Mouse (Mus musculus): ENCODE data around the gene Cachd1. TPM values are rescaled to one million over a fixed set of nuclear protein-coding genes. Genes with fewer than 3 reads are reported as not detected.

The Cachd1 gene
- polyA plus RNA-seq, 1 experiment from 2014 or later = 32.6 TPM

DNA sequence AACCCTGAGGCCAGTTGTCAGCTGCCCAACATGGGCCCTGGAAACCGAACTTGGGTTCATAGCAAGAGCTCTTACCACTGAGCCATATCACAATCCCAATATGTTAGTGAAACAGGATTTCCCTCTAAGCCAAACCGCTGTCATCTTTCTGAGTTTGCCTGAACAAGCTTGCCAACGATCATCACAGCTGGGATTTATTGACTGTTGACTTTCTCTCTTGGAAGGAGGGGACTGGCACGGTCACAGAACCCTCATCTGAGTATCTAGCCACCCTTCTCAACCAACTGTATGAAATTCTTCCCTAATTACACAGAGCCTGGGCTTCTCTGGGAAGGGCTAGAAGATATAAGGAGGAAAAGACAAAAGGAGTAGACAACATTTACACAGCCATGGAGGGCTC is 270.1 kb downstream of the Cachd1 start:
- no peak overlapping the region for H3K4me2 ChIP-seq (replicated peaks)
- no peak overlapping the region for H3K4me3 ChIP-seq
- no peak overlapping the region for H3K27ac ChIP-seq
- no peaks in the 10 kb centered on the region for H3K27me3 ChIP-seq
- H3K4me1 ChIP-seq = peaks cover 8% of the 10 kb centered on the region; the same call in 1 of the 2 replicates
- 65% methylated on average over 4 of the region's 4 CpGs for WGBS
- no peaks in the 10 kb centered on the region for H3K9me3 ChIP-seq
- no peak overlapping the region for H3K9ac ChIP-seq
- H3K36me3 ChIP-seq = no peaks in the 10 kb centered on the region
- no peak for ATAC-seq (ENCODE audit: low FRiP score, low read depth)

DNA sequence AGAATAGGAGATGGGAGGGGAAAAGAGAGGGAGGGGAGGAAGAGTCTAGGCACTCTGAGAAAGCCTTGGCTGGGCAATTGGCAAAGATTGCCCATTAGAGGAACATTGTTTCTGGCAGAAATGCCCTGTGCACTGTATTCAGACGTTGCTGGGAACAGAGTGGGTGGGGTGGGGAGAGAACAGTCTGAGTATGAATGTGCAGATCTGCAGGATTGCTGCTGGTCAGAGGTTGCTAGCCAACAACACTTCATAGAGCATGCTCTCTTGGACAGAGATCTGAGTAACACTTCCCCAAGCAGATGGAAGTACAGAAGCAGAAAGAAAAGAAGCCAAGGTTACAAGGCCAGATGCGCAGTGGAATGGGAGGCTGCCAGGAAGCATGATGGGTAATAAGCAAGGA is 285.7 kb downstream of the Cachd1 start:
- Histone ChIP-seq H3K4me3 (no peak overlapping the region), H3K27ac (no peak overlapping the region), H3K9ac (no peak overlapping the region), H3K36me3 (no peaks in the 10 kb centered on the region), H3K4me2 (replicated peaks) (no peak overlapping the region), H3K4me1 (no peaks in the 10 kb centered on the region), H3K27me3 (no peaks in the 10 kb centered on the region), H3K9me3 (no peaks in the 10 kb centered on the region; the same call in 1 of the 2 replicates)
- no peak for ATAC-seq (ENCODE audit: low FRiP score, low read depth)
- WGBS = 66% methylated on average over 2 of the region's 2 CpGs

DNA sequence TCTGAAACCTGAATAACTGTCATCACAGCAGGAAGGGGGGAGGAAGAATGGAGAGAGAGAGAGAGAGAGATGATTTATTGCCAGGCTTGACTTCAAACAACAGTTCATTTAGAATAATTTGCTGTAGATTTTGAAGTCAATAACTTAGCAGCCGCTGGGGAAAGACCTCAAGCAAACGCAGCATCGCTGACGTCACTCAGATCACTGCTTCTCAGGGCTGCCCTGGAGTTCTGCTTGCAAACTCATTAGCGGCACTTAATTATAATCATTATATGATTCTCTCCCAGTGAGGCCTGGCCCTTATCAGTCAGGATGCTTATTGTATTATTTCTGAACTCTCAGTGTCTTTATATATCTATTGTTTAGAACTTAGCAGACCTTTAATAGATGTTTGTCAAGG is 289.9 kb downstream of the Cachd1 start:
- H3K4me2 ChIP-seq (replicated peaks) = no peak overlapping the region
- no peaks in the 10 kb centered on the region; the same call in 1 of the 2 replicates for H3K27me3 ChIP-seq
- no peaks in the 10 kb centered on the region; the same call in 1 of the 2 replicates for H3K9me3 ChIP-seq
- H3K9ac ChIP-seq = no peak overlapping the region
- H3K36me3 ChIP-seq = no peaks in the 10 kb centered on the region
- H3K4me1 ChIP-seq = peaks cover 12% of the 10 kb centered on the region
- H3K4me3 ChIP-seq = no peak overlapping the region
- H3K27ac ChIP-seq = no peak overlapping the region
- ATAC-seq (ENCODE audit: low FRiP score, low read depth) = no peak
- WGBS = 33% methylated on average over 5 of the region's 5 CpGs

DNA sequence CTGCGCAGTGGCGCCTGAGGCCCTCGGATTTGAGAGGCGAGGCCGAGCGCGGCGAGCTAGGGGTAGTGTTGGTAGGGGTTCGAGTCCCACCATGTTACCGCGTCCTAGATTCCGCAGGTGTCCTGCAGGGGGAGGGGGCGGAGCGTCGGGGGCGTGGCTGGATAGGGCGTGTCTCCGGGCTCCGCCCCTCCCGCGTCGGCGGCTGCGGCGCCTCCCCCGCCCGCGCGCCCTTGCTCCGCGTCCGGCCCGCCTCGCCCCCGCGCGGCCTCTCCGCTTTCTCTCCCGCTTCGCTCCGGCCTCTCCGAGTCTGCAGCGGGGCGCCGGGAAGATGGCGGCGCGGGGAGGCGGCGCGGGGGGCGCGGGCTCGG is 292.3 kb downstream of the Cachd1 start, which contains the start of gene Raver2:
Raver2 (plus strand) TSS at position 198 of the 368 bp plus-strand sequence.
- peaks cover 12% of the 10 kb centered on the region for H3K4me1 ChIP-seq
- peak; percentile 83 for ATAC-seq (ENCODE audit: low FRiP score, low read depth)
- WGBS = under 1% methylated on average over 40 of the region's 54 CpGs

DNA sequence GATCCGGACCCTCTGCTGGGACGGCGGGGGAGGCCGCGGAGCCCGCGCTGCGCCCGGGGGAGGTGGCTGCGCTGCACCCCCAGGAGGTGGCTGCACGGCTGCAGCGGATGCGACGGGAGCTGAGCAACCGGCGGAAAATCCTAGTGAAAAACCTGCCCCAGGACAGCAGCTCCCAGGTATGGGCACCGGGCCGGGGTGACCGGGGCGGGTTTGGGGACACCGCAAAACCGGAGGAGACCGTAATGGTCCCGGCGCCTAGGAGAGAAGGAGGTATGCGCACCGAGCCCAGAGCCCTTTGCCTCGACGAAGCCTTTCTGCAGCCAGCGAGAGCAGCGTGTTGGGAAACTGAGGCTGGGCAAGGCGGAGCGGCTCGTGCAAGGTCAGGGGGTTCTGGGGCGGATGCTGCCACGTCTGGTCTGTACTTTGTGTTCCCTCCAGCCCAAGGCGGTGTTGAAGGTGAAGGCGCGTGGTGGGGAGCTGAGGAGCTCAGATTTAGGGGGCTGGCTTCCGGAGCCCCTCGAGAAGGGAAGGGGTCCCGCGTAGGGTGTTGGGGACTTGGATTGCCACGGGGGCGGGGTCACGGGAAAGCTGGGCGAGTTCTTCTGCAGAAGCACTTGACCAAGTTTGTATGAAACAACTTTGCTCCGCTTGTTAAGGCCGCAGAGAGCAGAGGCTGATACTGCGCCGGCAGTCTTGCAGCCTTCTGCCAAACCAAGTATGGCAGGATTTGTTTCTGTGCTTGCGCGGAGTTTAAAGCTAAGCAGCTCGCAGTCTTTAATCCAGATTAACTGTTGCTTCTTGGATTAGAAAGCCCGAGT is 292.9 kb downstream of the Cachd1 start:
- Histone ChIP-seq H3K27ac (peak overlapping the region; percentile 69), H3K9ac (peak overlapping the region; percentile 86), H3K4me2 (replicated peaks) (peak overlapping the region; percentile 88), H3K36me3 (no peaks in the 10 kb centered on the region), H3K4me3 (peak overlapping the region; percentile 84), H3K4me1 (peaks cover 12% of the 10 kb centered on the region), H3K9me3 (no peaks in the 10 kb centered on the region), H3K27me3 (no peaks in the 10 kb centered on the region; the same call in 1 of the 2 replicates)
- WGBS = 1% methylated on average over 55 of the region's 55 CpGs
- ATAC-seq (ENCODE audit: low FRiP score, low read depth) = peak; percentile 76

More for the DNA sequence above, 292.3 kb downstream of the Cachd1 start, which contains the start of gene Raver2:
- Histone ChIP-seq H3K27ac (peak within 1 kb of the TSS; percentile 69), H3K9me3 (no peaks in the 10 kb centered on the region), H3K4me2 (replicated peaks) (peak within 1 kb of the TSS; percentile 88), H3K36me3 (no peaks in the 10 kb centered on the region), H3K4me3 (peak within 1 kb of the TSS; percentile 84), H3K27me3 (no peaks in the 10 kb centered on the region; the same call in 1 of the 2 replicates), H3K9ac (peak within 1 kb of the TSS; percentile 86)

DNA sequence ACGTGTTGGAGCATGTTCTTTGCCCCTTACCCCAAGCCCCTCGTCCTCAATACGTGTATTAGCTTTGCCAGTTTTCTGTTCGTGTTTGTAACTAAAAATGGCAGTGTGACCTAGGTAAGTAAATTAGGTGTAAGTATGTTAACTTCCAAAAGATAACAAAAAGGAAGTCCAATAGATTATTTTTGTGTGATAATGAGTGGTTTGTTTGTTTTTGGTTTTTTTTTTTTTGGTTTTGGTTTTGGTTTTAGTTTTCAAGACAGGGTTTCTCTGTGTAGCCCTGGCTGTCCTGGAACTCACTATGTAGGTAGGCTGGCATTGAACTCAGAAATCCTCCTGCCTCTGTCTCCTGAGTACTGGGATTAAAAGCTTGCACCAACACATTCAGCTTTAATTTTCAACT is 295.1 kb downstream of the Cachd1 start:
- Histone ChIP-seq H3K4me3 (no peak overlapping the region), H3K27me3 (no peaks in the 10 kb centered on the region; the same call in 1 of the 2 replicates), H3K9ac (no peak overlapping the region), H3K4me2 (replicated peaks) (no peak overlapping the region), H3K9me3 (no peaks in the 10 kb centered on the region), H3K27ac (no peak overlapping the region), H3K36me3 (no peaks in the 10 kb centered on the region), H3K4me1 (peaks cover 12% of the 10 kb centered on the region)
- WGBS = 87% methylated on average over 4 of the region's 4 CpGs
- ATAC-seq (ENCODE audit: low FRiP score, low read depth) = no peak

DNA sequence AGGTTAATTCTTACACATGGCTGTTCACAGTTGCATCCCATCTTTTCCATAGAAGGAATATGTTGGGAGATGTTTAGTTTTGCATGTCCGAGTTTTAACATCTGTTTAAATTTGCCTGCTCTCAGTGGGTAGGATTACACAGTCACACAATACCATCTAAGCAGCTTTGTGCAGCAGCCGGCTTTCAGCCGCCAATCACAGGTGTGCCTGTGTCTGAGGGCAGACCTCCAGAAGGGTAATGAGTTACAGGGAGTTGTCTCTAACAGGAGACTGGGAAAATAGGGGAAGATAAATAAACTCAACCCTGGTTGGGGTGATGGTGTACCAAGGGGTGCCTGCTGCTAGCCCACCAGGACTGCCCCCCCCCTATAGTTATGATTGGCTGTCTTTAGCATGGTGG is 299.9 kb downstream of the Cachd1 start:
- Histone ChIP-seq H3K36me3 (no peaks in the 10 kb centered on the region), H3K27me3 (no peaks in the 10 kb centered on the region), H3K9ac (no peak overlapping the region), H3K4me1 (peaks cover 4% of the 10 kb centered on the region; the same call in 1 of the 2 replicates), H3K4me2 (replicated peaks) (no peak overlapping the region), H3K4me3 (no peak overlapping the region), H3K9me3 (no peaks in the 10 kb centered on the region), H3K27ac (no peak overlapping the region)
- no peak for ATAC-seq (ENCODE audit: low FRiP score, low read depth)
- 44% methylated on average over 3 of the region's 3 CpGs for WGBS

Other genes starting within 250 kb of the Cachd1 start
- not detected in 2 replicates for gene Gm10577, start 244.0 kb downstream of the Cachd1 start, polyA plus RNA-seq (2015; fragmentation: Nextera tagmentation; extraction: Ambion mirVana)

Measured in limb, embryonic 13.5 days (tissue).